Mouse (Mus musculus): ENCODE results near the gene Arsg. TPM values are rescaled to one million over a fixed set of nuclear protein-coding genes. Genes with fewer than 3 reads are reported as not detected.

Gene Arsg
- total RNA-seq, 2 experiments from 2014 or later = 10.4 to 14.5 TPM

DNA sequence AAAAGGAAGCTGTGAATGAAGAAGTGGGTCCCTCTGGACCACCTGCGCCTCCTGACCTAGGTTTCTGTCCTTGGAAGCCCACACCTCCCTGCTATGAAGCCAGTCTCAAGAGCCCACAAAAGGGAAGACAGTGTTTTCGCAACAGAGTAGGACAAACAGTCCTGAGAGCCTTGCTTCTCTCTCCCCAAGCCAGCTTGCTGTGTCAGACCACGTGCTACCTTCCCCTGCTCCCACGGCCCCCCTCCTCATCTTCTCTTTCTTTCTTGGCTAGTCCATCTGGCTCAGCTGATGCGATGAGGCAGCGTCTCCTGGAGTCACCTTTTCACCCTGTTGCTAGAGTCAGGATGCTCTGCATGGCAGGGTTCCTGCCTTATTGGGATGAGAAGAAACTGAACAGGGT lies 66.1 kb downstream of the Arsg start:
- no peak for DNase-seq (ENCODE audit: low spot score in 2 of 2)

GRCm38 (mm10) chr11:109543466-109543865 lies 70.3 kb downstream of the Arsg start:
- no peak for DNase-seq (ENCODE audit: low spot score in 2 of 2)

- DNase-seq (ENCODE audit: low spot score in 2 of 2) = no peak
These were observed 71.3 kb downstream of the Arsg start for GRCm38 (mm10) chr11:109544432-109544831.

GRCm38 (mm10) chr11:109545265-109545664 lies 72.1 kb downstream of the Arsg start:
- DNase-seq (ENCODE audit: low spot score in 2 of 2) = no peak

DNA sequence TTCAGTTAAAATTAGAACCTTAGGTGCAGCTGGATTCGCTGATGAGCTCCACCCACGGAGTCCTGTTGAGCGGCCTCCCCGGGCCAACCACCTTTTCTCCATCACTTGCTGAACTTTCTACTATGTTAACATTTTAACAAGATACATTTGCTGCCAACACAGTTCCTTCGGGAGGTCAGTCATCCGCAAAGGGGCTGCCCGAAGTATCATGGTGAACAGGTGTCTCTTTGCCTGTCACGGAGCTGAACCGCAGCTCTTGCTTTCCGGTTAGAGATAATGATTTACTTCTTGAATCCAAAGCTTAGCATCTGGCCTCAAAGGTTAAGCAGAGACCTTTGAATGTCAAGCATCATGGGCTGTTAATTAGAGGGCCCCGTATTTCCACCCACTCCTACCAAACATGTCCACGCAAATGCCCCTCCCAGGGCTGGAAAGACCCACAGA lies 72.5 kb downstream of the Arsg start:
- no peak for DNase-seq (ENCODE audit: low spot score in 2 of 2)

- no peak for DNase-seq (ENCODE audit: low spot score in 2 of 2)
These were observed 73.3 kb downstream of the Arsg start for GRCm38 (mm10) chr11:109546305-109547001.

GRCm38 (mm10) chr11:109547652-109548051 lies 74.5 kb downstream of the Arsg start:
- no peak for DNase-seq (ENCODE audit: low spot score in 2 of 2)

DNA sequence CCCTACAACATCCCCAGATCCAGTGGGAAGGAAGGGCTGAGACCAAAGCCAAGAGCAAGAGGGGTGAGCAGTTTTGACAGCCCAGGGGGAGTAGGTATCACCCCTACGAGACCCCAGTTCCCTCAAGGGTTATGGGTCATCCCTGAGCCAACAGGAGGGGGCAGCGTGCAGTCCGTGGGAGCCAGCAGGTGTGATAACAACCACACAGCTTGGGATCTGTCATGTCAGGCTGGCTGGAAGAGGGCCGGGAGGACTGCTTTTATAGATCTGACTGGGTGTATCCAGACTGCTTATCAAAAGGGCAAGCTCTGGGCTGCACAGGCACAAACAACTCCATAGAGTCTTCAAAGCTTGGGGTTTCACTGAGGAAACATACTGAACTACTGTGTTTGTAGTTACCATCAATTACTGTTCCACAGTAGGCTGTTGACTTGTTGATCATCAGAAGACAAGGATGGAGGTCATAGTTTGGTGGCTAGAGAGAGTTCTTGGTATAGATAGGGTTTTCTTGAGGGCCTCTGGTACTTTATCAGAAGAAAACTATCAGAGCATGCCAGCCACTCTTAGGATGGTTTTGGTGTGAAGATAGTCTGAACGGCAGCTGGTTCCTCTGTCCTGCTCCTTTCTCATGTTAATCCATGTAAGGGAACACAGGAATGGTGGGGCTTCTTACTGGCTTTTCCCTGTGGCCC lies 76.6 kb downstream of the Arsg start:
- no peak for DNase-seq (ENCODE audit: low spot score in 2 of 2)

DNA sequence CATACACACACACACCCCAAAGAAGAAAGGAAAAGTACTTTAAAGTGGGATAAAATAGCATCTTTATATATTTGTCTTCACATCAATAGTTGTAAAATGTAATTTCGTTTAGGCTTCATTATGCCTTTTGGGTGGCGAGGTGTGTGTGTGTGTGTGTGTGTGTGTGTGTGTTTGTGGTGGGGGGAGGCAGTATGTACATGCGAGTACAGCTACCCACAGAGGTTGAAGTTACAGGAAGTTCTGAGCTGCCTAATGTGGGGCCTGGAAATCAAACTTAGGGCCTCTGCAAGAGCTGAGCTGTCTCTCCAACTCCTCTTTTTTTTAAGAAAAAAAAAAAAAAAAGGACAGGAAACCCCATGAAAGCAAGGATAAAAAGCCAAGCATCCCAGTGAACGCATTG lies 80.7 kb downstream of the Arsg start:
- no peak for DNase-seq (ENCODE audit: low spot score in 2 of 2)

DNA sequence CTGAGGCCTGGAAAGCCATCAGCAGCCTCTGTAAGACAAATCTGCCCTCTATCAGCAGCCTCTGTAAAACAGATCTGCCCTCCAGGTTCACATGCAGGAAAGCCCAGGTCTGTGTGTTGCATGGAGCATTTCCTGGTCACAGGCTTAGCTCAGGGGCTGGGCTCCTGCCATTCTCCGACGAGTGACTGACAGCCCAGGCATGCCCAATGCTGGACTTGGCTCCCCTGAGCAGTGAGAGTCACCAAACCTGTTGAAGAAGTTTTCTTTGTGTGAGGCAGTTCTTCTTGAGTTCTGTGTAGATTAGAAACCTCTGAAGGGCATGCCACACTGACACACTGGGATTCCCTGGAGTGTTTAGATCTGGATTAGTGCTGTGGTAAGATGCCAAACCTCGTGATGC lies 81.3 kb downstream of the Arsg start:
- no peak for DNase-seq (ENCODE audit: low spot score in 2 of 2)

GRCm38 (mm10) chr11:109556130-109556529 lies 83.0 kb downstream of the Arsg start:
- no peak for DNase-seq (ENCODE audit: low spot score in 2 of 2)

GRCm38 (mm10) chr11:109557419-109557818 lies 84.2 kb downstream of the Arsg start:
- DNase-seq (ENCODE audit: low spot score in 2 of 2) = no peak

- DNase-seq (ENCODE audit: low spot score in 2 of 2) = no peak
These were observed 86.1 kb downstream of the Arsg start for GRCm38 (mm10) chr11:109559241-109559640.

DNA sequence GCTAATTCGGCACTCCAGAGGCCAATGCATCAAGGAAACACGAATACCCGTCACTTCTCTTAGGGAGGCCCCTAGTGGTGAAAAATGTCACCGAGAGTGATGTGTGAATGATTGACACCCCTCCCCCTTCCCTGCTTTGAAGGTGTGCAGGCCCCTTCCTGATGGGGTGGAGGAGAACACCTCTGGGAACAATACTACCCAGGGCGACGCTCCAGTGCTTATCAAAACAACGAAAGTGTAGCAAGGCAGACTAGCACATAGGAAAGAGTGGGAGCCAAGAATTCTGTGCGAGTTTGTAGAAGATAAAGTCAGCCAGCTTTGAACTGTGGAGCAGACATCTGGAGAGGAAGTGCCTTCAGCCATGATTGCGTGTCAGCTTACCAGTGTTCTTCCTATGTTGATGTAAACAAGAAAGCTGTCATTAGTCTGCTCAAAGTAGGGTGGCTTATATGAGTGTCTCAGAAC lies 87.7 kb downstream of the Arsg start:
- DNase-seq (ENCODE audit: low spot score in 2 of 2) = no peak

DNA sequence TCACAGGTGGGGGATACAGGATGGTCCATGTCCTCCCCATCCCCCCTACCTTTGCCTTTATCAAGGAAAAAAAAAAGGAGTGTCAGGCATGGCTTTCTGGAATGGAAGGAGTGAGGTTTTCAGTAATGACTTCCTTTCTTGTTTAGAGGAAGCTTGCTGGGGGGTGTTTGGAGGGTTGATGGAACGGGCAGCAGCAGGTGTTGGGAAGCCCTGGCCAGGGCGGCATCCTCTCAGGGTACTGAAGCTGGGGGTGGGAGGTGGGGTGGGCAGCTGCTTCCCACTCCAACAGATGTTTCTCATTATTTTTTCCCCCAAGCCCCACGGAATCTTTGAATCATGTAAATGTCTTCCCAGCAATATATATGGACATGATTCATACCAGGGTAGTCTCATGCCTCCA lies 88.3 kb downstream of the Arsg start:
- DNase-seq (ENCODE audit: low spot score in 2 of 2) = no peak

DNA sequence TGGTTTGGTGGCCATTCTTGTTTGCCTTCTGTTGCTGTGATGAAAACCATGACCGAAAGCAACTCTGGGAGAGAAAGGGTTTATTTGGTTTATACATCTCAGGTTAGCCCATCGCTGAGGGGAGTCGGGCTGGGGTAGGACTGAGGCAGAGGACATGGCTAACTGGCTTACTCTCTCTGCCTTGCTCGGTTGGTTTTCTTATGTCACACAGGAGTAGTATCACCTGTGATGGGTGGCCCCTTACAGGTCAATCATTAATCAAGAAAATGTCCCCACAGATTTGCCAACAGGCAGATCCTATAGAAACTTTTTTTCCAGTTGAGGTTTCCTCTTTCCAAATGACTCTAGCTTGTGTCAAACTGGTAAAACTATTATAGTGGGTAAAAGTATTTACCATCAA lies 90.5 kb downstream of the Arsg start:
- DNase-seq (ENCODE audit: low spot score in 2 of 2) = no peak

DNA sequence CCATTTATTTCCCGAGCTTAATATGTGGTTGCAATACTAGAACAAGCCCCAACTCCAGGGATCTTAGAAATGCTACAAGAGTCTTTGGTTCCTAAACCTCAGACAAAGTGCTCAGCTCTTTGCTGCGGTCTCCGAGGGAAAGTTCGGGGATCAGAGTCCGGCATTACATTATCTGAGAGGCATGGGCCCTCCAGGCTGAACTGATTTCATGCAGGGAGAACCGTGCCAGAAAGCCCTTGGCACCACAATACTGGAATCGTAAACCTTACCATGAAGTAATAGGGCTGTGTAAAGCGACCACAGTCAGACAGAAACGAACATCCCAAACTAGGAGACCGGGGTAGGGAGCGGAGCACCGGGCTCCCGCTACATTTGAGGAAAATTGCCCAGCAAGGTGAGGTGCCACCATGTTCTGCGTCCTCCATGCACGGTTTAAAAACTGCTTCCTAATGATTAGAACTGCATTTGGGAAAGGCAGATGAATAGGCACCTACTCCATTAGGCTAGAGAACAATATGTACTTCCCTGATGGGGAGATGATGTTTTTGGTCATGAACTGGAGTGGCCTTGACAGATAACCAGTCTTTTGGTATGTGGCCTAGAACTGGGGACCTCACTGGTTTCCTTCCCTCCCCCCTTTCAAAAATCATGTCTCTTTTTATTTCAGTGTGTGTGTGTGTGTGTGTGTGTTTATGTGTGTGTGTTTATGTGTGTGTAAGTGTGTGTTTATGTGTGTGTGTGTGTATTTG lies 91.5 kb downstream of the Arsg start:
- DNase-seq (ENCODE audit: low spot score in 2 of 2) = no peak

GRCm38 (mm10) chr11:109569007-109569618 lies 95.9 kb downstream of the Arsg start:
- DNase-seq (ENCODE audit: low spot score in 2 of 2) = no peak

- no peak for DNase-seq (ENCODE audit: low spot score in 2 of 2)
These were observed 96.6 kb downstream of the Arsg start for GRCm38 (mm10) chr11:109569809-109570208.

GRCm38 (mm10) chr11:109572051-109572450 lies 98.9 kb downstream of the Arsg start:
- no peak for DNase-seq (ENCODE audit: low spot score in 2 of 2)

DNA sequence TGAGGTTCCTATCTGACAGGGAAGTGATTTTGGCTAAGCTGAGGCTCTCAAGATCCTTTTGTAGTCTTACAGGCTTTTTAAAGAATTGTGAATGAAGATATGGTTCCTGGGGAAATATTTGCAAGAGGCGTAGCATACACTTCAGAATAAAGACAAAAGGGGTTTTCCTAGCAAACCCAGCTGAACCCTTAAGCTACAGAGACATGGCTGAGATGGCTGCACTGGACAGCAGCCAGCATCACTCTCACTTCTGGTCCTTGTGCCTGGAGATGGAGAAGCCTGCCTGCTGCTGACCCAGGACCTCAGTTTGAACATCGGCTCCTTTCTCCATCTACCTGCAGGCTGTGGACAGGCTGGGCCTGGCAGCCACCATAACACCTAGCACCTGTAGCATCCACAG lies 101.4 kb downstream of the Arsg start:
- no peak for DNase-seq (ENCODE audit: low spot score in 2 of 2)

- no peak for DNase-seq (ENCODE audit: low spot score in 2 of 2)
These were observed 102.7 kb downstream of the Arsg start for GRCm38 (mm10) chr11:109575832-109576231.
